Mouse (Mus musculus): ENCODE measurements at regions not wholly inside any gene's neighbourhood (a gene's known extent, or its start where the extent isn't known, plus 50 kb on each side); places are given as distances from the start of the nearest gene placed in this dataset.
"Not testable (repeated sequence)": the region's sequence is repeated elsewhere in the genome, so short reads cannot be mapped to it uniquely, and the experiment has no call there.

DNA sequence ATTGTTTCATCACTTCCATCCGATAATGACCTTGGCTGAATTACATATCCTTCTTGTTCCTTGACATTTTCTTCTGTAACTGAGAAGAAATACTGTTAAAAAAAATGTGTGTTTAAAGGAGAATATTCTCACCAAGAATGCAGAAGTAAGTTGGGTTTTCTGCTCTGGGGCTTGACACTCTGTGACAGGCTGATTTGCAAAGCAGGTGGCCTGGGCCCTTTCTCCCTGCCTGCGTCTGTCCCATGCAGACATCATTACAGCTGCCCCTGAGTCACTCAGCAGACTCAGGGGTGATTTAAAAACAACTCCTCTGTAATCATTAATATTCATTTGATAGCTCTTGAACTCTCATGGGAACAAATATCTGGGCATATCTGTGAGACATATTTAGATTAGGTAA, 229.4 kb upstream of the Synpr start:
- DNase-seq (ENCODE audit: low spot score, missing footprints) (no peak), ATAC-seq (ENCODE audit: low FRiP score) (no peak)
- WGBS, result 74% methylated on average over 2 of the region's 2 CpGs

DNA sequence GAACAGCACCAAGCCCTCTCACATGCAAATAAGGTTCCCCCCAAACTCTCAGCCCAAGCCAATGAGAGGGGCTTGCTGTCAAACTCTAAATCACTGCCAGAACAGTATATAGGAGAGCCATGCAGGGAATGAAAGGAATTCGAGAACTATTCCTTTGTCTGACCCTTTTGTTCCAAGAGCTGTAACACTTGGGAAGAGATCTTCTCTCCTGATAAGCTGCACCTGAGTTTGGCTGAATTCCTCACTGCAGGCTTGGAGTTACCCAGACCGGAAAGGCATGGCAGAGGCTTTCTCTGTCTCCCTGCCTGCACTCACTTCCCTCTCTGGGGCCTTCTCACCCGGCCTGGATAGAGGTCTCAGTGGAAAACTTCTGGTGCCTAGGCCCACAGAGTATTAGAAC, 219.7 kb upstream of the Cadps start:
- not testable (repeated sequence) for DNase-seq (ENCODE audit: low spot score, missing footprints); H3K4me2 ChIP-seq; H3K27ac ChIP-seq (ENCODE audit: low read depth, low read length); H3K9ac ChIP-seq (ENCODE audit: low read length); H3K4me1 ChIP-seq (ENCODE audit: control insufficient read depth, insufficient read depth, low read length); H3K36me3 ChIP-seq (ENCODE audit: control insufficient read depth, insufficient read depth, low read length); H3K9me3 ChIP-seq (ENCODE audit: control insufficient read depth, low read length); ATAC-seq (ENCODE audit: low FRiP score); H3K4me3 ChIP-seq (ENCODE audit: low read depth, low read length); H3K27me3 ChIP-seq (ENCODE audit: control insufficient read depth, insufficient read depth, low read length)
- WGBS, result 69% methylated on average over 3 of the region's 3 CpGs

More for the DNA sequence above, 229.4 kb upstream of the Synpr start:
- H3K27me3 ChIP-seq (ENCODE audit: control insufficient read depth, insufficient read depth, low read length), result no peaks in the 10 kb centered on the region
- H3K9ac ChIP-seq (ENCODE audit: low read length), result no peak overlapping the region
- no peak overlapping the region for H3K27ac ChIP-seq (ENCODE audit: low read depth, low read length)
- no peaks in the 10 kb centered on the region for H3K4me1 ChIP-seq (ENCODE audit: control insufficient read depth, insufficient read depth, low read length)
- H3K4me2 ChIP-seq, result no peak overlapping the region
- no peaks in the 10 kb centered on the region for H3K9me3 ChIP-seq (ENCODE audit: control insufficient read depth, low read length)
- no peaks in the 10 kb centered on the region for H3K36me3 ChIP-seq (ENCODE audit: control insufficient read depth, insufficient read depth, low read length)
- no peak overlapping the region for H3K4me3 ChIP-seq (ENCODE audit: low read depth, low read length)

DNA sequence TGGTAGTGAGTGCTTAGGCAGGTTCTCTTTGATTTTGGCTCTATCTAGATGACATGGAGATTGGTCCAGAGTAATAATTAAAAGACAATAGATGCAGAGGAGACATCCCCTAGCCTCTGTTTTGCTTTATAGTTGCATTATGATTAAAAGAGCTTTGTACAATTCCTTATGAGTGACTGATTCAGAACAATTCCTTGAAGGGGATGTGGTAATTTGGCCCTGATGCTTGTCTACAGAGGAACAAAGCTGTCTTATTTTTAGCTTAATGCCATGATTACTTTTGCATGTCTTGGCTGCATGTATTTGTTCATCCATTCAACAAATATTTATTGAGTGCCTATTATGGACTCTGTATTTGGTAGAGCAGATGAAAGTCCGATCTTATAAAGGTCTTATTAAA, 218.9 kb upstream of the Cadps start:
- Histone ChIP-seq H3K9ac (ENCODE audit: low read length) (no peak overlapping the region), H3K4me3 (ENCODE audit: low read depth, low read length) (no peak overlapping the region), H3K4me1 (ENCODE audit: control insufficient read depth, insufficient read depth, low read length) (no peaks in the 10 kb centered on the region), H3K36me3 (ENCODE audit: control insufficient read depth, insufficient read depth, low read length) (no peaks in the 10 kb centered on the region), H3K27ac (ENCODE audit: low read depth, low read length) (no peak overlapping the region), H3K27me3 (ENCODE audit: control insufficient read depth, insufficient read depth, low read length) (no peaks in the 10 kb centered on the region), H3K4me2 (no peak overlapping the region), H3K9me3 (ENCODE audit: control insufficient read depth, low read length) (no peaks in the 10 kb centered on the region)
- WGBS, result 75% methylated on average over 1 of the region's 1 CpGs
- DNase-seq (ENCODE audit: low spot score, missing footprints) (no peak), ATAC-seq (ENCODE audit: low FRiP score) (no peak)

DNA sequence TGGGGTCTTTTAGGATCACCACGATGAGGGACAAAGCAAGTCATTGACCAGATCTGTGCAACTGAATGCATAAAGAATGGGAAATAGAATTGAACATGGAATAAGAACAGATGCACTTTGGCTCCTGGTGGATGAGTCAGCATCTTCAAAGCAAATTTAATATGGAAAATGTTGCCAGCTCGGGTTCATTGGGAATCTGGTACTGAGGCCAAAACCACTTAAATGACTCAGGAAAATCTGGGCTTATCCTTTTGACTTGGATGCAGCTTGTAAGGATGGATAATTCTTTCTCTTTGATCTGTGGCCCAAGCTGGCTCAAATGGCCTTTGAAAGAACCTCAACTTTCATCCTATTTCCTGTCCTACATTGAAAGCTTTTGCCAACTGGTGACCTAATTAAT, 217.3 kb upstream of the Cadps start:
- ATAC-seq (ENCODE audit: low FRiP score) (no peak), DNase-seq (ENCODE audit: low spot score, missing footprints) (no peak)
- H3K36me3 ChIP-seq (ENCODE audit: control insufficient read depth, insufficient read depth, low read length), result no peaks in the 10 kb centered on the region
- H3K9me3 ChIP-seq (ENCODE audit: control insufficient read depth, low read length), result no peaks in the 10 kb centered on the region
- 80% methylated on average over 2 of the region's 2 CpGs for WGBS
- H3K4me1 ChIP-seq (ENCODE audit: control insufficient read depth, insufficient read depth, low read length), result no peaks in the 10 kb centered on the region
- H3K4me3 ChIP-seq (ENCODE audit: low read depth, low read length), result no peak overlapping the region
- no peak overlapping the region for H3K4me2 ChIP-seq
- no peak overlapping the region for H3K9ac ChIP-seq (ENCODE audit: low read length)
- H3K27ac ChIP-seq (ENCODE audit: low read depth, low read length), result no peak overlapping the region
- no peaks in the 10 kb centered on the region for H3K27me3 ChIP-seq (ENCODE audit: control insufficient read depth, insufficient read depth, low read length)

- 94% methylated on average over 2 of the region's 2 CpGs for WGBS
- DNase-seq (ENCODE audit: low spot score, missing footprints) (no peak), ATAC-seq (ENCODE audit: low FRiP score) (no peak)
- Histone ChIP-seq H3K9me3 (ENCODE audit: control insufficient read depth, low read length) (no peaks in the 10 kb centered on the region), H3K4me2 (no peak overlapping the region), H3K4me3 (ENCODE audit: low read depth, low read length) (no peak overlapping the region), H3K27ac (ENCODE audit: low read depth, low read length) (no peak overlapping the region), H3K36me3 (ENCODE audit: control insufficient read depth, insufficient read depth, low read length) (no peaks in the 10 kb centered on the region), H3K9ac (ENCODE audit: low read length) (no peak overlapping the region), H3K27me3 (ENCODE audit: control insufficient read depth, insufficient read depth, low read length) (no peaks in the 10 kb centered on the region), H3K4me1 (ENCODE audit: control insufficient read depth, insufficient read depth, low read length) (no peaks in the 10 kb centered on the region)
Observed at GRCm38 (mm10) chr14:13037426-13037825, 214.5 kb upstream of the Cadps start.

GRCm38 (mm10) chr14:13029794-13030193, 206.9 kb upstream of the Cadps start:
- WGBS, result 88% methylated on average over 2 of the region's 2 CpGs
- no peak overlapping the region for H3K9ac ChIP-seq (ENCODE audit: low read length)
- ATAC-seq (ENCODE audit: low FRiP score) (no peak), DNase-seq (ENCODE audit: low spot score, missing footprints) (no peak)
- H3K27me3 ChIP-seq (ENCODE audit: control insufficient read depth, insufficient read depth, low read length), result no peaks in the 10 kb centered on the region
- H3K27ac ChIP-seq (ENCODE audit: low read depth, low read length), result no peak overlapping the region
- H3K36me3 ChIP-seq (ENCODE audit: control insufficient read depth, insufficient read depth, low read length), result no peaks in the 10 kb centered on the region
- H3K9me3 ChIP-seq (ENCODE audit: control insufficient read depth, low read length), result no peaks in the 10 kb centered on the region
- H3K4me2 ChIP-seq, result no peak overlapping the region
- H3K4me3 ChIP-seq (ENCODE audit: low read depth, low read length), result no peak overlapping the region
- no peaks in the 10 kb centered on the region for H3K4me1 ChIP-seq (ENCODE audit: control insufficient read depth, insufficient read depth, low read length)

GRCm38 (mm10) chr14:13022744-13023143, 199.9 kb upstream of the Cadps start:
- Histone ChIP-seq H3K9me3 (ENCODE audit: control insufficient read depth, low read length) (no peaks in the 10 kb centered on the region), H3K9ac (ENCODE audit: low read length) (no peak overlapping the region), H3K4me2 (no peak overlapping the region), H3K27ac (ENCODE audit: low read depth, low read length) (no peak overlapping the region), H3K36me3 (ENCODE audit: control insufficient read depth, insufficient read depth, low read length) (no peaks in the 10 kb centered on the region), H3K4me3 (ENCODE audit: low read depth, low read length) (no peak overlapping the region), H3K27me3 (ENCODE audit: control insufficient read depth, insufficient read depth, low read length) (no peaks in the 10 kb centered on the region), H3K4me1 (ENCODE audit: control insufficient read depth, insufficient read depth, low read length) (no peaks in the 10 kb centered on the region)
- no peak for ATAC-seq (ENCODE audit: low FRiP score)
- DNase-seq (ENCODE audit: low spot score, missing footprints), result no peak

DNA sequence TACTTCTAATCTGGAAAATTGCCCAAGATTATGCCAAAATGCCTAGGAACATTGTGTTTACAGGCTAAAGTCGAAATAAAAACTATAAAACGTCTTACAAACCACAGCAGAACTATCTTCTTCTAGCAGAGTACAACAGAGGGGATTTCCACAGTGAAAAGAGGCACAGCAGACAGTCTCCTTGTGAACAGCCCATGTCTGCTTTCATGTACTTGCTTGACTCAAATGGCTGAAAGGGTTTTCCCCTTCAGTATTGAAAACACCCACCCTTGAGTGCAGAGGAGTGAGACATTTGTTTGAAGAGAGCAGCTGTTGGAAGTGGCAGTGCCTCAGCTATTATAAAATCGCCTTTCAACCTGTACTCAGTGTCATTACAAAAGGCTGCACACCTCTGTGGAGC, 188.2 kb upstream of the Cadps start:
- DNase-seq (ENCODE audit: low spot score, missing footprints) (no peak), ATAC-seq (ENCODE audit: low FRiP score) (no peak)
- Histone ChIP-seq H3K4me2 (no peak overlapping the region), H3K27ac (ENCODE audit: low read depth, low read length) (no peak overlapping the region), H3K4me3 (ENCODE audit: low read depth, low read length) (no peak overlapping the region), H3K4me1 (ENCODE audit: control insufficient read depth, insufficient read depth, low read length) (no peaks in the 10 kb centered on the region), H3K9ac (ENCODE audit: low read length) (no peak overlapping the region), H3K27me3 (ENCODE audit: control insufficient read depth, insufficient read depth, low read length) (no peaks in the 10 kb centered on the region), H3K9me3 (ENCODE audit: control insufficient read depth, low read length) (no peaks in the 10 kb centered on the region), H3K36me3 (ENCODE audit: control insufficient read depth, insufficient read depth, low read length) (no peaks in the 10 kb centered on the region)
- WGBS, result 81% methylated on average over 3 of the region's 3 CpGs

DNA sequence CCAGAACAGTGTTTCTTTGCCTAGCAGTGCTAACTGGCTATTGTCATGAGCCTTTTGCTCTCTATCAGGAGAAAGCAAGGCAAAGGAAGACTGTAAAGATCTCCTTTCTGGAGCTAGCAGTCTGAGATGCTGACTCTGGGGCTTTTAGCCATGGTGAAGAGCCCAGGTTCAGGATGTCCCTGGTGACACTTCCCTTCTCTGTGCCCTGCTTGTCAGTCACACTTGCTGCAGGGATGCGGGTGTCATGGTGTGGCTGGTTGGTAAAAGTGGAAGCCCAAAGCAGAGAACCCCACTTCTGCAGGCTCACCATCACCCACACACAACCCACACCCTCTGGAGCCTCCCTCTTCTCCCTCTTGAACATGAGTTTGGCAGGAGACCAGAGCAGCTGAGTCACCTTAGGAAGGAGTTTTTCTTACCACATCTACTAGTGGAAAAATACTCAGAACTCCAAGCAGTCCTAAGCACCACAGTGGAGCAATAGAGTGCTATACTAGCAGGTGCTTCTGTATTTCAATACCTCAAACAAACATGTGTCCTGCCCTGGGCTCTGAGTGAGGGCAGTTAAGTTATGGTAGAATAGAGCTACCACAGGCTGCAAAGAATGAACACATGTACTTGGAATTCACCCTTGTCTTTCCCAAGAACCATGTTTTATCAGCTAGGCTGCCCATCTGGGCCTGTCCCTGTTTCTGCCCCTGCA, 178.3 kb upstream of the Cadps start:
- DNase-seq (ENCODE audit: low spot score, missing footprints), result no peak
- Histone ChIP-seq H3K27ac (ENCODE audit: low read depth, low read length) (no peak overlapping the region), H3K4me3 (ENCODE audit: low read depth, low read length) (no peak overlapping the region), H3K9ac (ENCODE audit: low read length) (no peak overlapping the region), H3K9me3 (ENCODE audit: control insufficient read depth, low read length) (no peaks in the 10 kb centered on the region), H3K27me3 (ENCODE audit: control insufficient read depth, insufficient read depth, low read length) (no peaks in the 10 kb centered on the region), H3K4me2 (no peak overlapping the region), H3K36me3 (ENCODE audit: control insufficient read depth, insufficient read depth, low read length) (no peaks in the 10 kb centered on the region), H3K4me1 (ENCODE audit: control insufficient read depth, insufficient read depth, low read length) (no peaks in the 10 kb centered on the region)
- ATAC-seq (ENCODE audit: low FRiP score), result no peak
- WGBS, result 95% methylated on average over 1 of the region's 1 CpGs

DNA sequence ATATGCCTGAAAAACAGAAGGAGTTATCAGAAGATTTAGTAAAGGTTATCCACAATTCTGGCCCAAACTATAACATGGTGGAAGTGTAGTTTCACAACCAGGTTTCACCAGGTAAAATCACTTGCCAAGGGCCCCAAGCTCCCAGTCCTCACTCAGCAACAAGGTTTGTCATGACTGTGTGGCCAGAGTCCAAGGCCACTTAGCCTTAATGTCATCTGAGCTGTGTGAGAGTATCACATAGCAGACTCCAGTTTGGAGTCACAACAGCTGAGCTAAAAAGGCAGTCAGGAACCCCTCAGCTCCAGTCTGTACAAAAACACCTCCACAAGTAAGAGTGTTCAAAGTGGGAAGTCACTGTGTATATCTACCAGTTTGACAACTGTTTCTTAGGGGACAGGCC, 156.5 kb upstream of the Cadps start:
- Histone ChIP-seq H3K4me1 (ENCODE audit: control insufficient read depth, insufficient read depth, low read length) (no peaks in the 10 kb centered on the region), H3K9ac (ENCODE audit: low read length) (no peak overlapping the region), H3K9me3 (ENCODE audit: control insufficient read depth, low read length) (no peaks in the 10 kb centered on the region), H3K27me3 (ENCODE audit: control insufficient read depth, insufficient read depth, low read length) (no peaks in the 10 kb centered on the region), H3K4me2 (no peak overlapping the region), H3K27ac (ENCODE audit: low read depth, low read length) (no peak overlapping the region), H3K4me3 (ENCODE audit: low read depth, low read length) (no peak overlapping the region), H3K36me3 (ENCODE audit: control insufficient read depth, insufficient read depth, low read length) (no peaks in the 10 kb centered on the region)
- ATAC-seq (ENCODE audit: low FRiP score), result no peak
- no peak for DNase-seq (ENCODE audit: low spot score, missing footprints)
